Mouse (Mus musculus): ENCODE results near the gene Olfr26. TPM values are rescaled to one million over a fixed set of nuclear protein-coding genes. Genes with fewer than 3 reads are reported as not detected.
"Not testable (repeated sequence)": the region's sequence is repeated elsewhere in the genome, so short reads cannot be mapped to it uniquely, and the experiment has no call there.

Gene Olfr26
- polyA plus RNA-seq (2015; fragmentation: Nextera tagmentation; extraction: Ambion mirVana) = not detected in 2 replicates

DNA sequence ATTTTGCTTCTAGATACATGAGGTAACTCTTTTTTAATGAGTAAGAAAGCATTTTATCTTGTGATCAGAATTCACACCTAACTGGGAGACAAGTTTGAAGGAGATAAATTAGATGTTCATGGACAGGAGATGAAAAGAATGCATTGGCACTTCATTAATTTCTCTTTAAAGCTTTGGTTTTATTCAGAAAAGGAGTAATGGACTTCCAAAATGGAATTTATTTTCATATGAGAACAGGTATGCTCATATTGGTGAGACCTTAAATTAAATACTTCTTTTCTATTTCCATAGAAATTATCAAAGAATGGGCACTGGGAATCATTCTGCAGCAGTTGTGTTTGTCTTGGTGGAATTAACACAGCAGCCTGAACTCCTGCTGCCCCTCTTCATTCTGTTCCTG lies at the start of gene Olfr26:
Olfr26 (plus strand) TSS at position 301 of the 400 bp plus-strand sequence.
- Histone ChIP-seq H3K4me1 (replicated peaks) (no peaks in the 10 kb centered on the region), H3K4me3 (no peak within 1 kb of the TSS), H3K27me3 (no peaks in the 10 kb centered on the region), H3K27ac (replicated peaks) (no peak within 1 kb of the TSS), H3K4me2 (no peak within 1 kb of the TSS), H3K9ac (no peak within 1 kb of the TSS), H3K9me3 (no peaks in the 10 kb centered on the region), H3K36me3 (no peaks in the 10 kb centered on the region)
- ATAC-seq (ENCODE audit: low read depth) = no peak

- ATAC-seq (ENCODE audit: low read depth) = no peak
- Histone ChIP-seq H3K9me3 (no peaks in the 10 kb centered on the region), H3K27ac (replicated peaks) (no peak overlapping the region), H3K4me2 (no peak overlapping the region), H3K36me3 (no peaks in the 10 kb centered on the region), H3K4me1 (replicated peaks) (no peaks in the 10 kb centered on the region), H3K9ac (no peak overlapping the region), H3K27me3 (no peaks in the 10 kb centered on the region), H3K4me3 (no peak overlapping the region)
Observed at GRCm38 (mm10) chr9:38805696-38806095, 49.2 kb upstream of the Olfr26 start.

DNA sequence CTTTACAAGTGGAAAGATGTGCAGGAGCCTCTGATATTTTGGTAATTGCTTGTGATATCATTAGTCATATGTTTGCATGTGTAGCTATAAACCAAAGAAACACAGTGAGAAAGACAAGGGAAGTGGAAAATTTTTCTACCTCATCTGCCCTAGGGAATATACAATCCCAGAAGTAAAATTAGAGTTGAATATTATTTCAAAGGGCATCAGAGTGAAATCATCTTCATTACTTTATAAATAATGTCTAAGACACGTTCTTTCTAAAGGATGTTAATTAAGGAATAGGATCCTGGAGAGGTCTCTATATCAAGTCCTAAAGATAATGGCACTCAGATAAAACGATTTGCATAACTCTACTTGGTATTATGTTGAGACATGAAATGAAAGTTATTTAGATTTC lies 40.5 kb upstream of the Olfr26 start, which contains the start of gene Olfr922:
Olfr922 (plus strand) TSS at position 301 of the 400 bp plus-strand sequence.
- Histone ChIP-seq H3K27ac (replicated peaks) (no peak within 1 kb of the TSS), H3K9me3 (no peaks in the 10 kb centered on the region), H3K36me3 (no peaks in the 10 kb centered on the region), H3K4me2 (no peak within 1 kb of the TSS), H3K9ac (no peak within 1 kb of the TSS), H3K4me3 (no peak within 1 kb of the TSS), H3K4me1 (replicated peaks) (no peaks in the 10 kb centered on the region), H3K27me3 (no peaks in the 10 kb centered on the region)
- WGBS = 70% methylated on average over 2 of the region's 2 CpGs
- no peak for ATAC-seq (ENCODE audit: low read depth)

GRCm38 (mm10) chr9:38815458-38815986 lies 39.3 kb upstream of the Olfr26 start:
- Histone ChIP-seq H3K4me1 (replicated peaks) (no peaks in the 10 kb centered on the region), H3K27me3 (no peaks in the 10 kb centered on the region), H3K4me2 (no peak overlapping the region), H3K36me3 (no peaks in the 10 kb centered on the region), H3K9me3 (no peaks in the 10 kb centered on the region), H3K4me3 (no peak overlapping the region), H3K27ac (replicated peaks) (no peak overlapping the region), H3K9ac (no peak overlapping the region)
- ATAC-seq (ENCODE audit: low read depth) = no peak
- 86% methylated on average over 1 of the region's 1 CpGs for WGBS

DNA sequence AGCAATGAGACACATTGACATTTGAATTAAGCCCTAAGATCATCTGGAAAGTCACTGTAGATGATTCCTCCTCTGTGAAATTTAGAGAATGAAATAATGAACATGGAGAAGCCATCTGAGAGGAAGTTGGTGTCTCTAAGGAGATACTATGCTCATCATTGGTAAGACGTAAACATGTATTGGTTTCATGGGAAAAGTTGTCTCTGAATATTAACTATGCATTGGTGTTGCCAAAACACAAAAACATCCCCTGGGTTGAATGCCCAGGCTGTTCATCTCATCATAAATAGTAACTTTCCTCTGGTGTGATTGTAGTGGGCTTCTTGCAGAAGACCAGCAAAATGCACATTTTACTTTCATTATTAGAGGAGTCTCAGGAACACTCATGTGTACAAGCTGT lies 28.6 kb upstream of the Olfr26 start, which contains the start of gene Olfr923:
Olfr923 (plus strand) TSS at position 301 of the 400 bp plus-strand sequence.
- no peaks in the 10 kb centered on the region for H3K9me3 ChIP-seq
- H3K4me3 ChIP-seq = no peak within 1 kb of the TSS
- H3K27ac ChIP-seq (replicated peaks) = no peak within 1 kb of the TSS
- ATAC-seq (ENCODE audit: low read depth) = no peak
- no peaks in the 10 kb centered on the region for H3K4me1 ChIP-seq (replicated peaks)
- WGBS = 90% methylated on average over 1 of the region's 1 CpGs
- H3K27me3 ChIP-seq = no peaks in the 10 kb centered on the region
- no peak within 1 kb of the TSS for H3K9ac ChIP-seq
- H3K4me2 ChIP-seq = no peak within 1 kb of the TSS
- H3K36me3 ChIP-seq = no peaks in the 10 kb centered on the region

- no peak overlapping the region for H3K4me3 ChIP-seq
- no peak overlapping the region for H3K27ac ChIP-seq (replicated peaks)
- H3K27me3 ChIP-seq = no peaks in the 10 kb centered on the region
- H3K4me1 ChIP-seq (replicated peaks) = no peaks in the 10 kb centered on the region
- H3K4me2 ChIP-seq = no peak overlapping the region
- WGBS = 49% methylated on average over 2 of the region's 2 CpGs
- H3K9me3 ChIP-seq = no peaks in the 10 kb centered on the region
- no peak overlapping the region for H3K9ac ChIP-seq
- ATAC-seq (ENCODE audit: low read depth) = no peak
- no peaks in the 10 kb centered on the region for H3K36me3 ChIP-seq
Observed at GRCm38 (mm10) chr9:38833027-38833426, 21.8 kb upstream of the Olfr26 start.

- Histone ChIP-seq H3K4me2 (no peak within 1 kb of the TSS), H3K9me3 (no peaks in the 10 kb centered on the region), H3K27ac (replicated peaks) (no peak within 1 kb of the TSS), H3K36me3 (no peaks in the 10 kb centered on the region), H3K27me3 (no peaks in the 10 kb centered on the region), H3K4me3 (no peak within 1 kb of the TSS), H3K4me1 (replicated peaks) (no peaks in the 10 kb centered on the region), H3K9ac (no peak within 1 kb of the TSS)
- ATAC-seq (ENCODE audit: low read depth) = no peak
- 86% methylated on average over 1 of the region's 1 CpGs for WGBS
Observed at GRCm38 (mm10) chr9:38844149-38844548, 10.7 kb upstream of the Olfr26 start, which contains the start of gene Olfr924. Gene Olfr924, plus strand, starts transcription at chr9:38844449.

GRCm38 (mm10) chr9:38874880-38875279 lies 20.0 kb downstream of the Olfr26 start:
- WGBS = 40% methylated on average over 2 of the region's 2 CpGs
- H3K4me1 ChIP-seq (replicated peaks); ATAC-seq (ENCODE audit: low read depth); H3K9me3 ChIP-seq; H3K9ac ChIP-seq; H3K4me3 ChIP-seq; H3K27me3 ChIP-seq; H3K4me2 ChIP-seq; H3K36me3 ChIP-seq; H3K27ac ChIP-seq (replicated peaks): not testable (repeated sequence)

GRCm38 (mm10) chr9:38876826-38877225 lies 22.0 kb downstream of the Olfr26 start, which contains the start of gene Olfr926:
Gene Olfr926, plus strand, starts transcription at chr9:38877126.
- Histone ChIP-seq H3K27me3 (no peaks in the 10 kb centered on the region), H3K27ac (replicated peaks) (no peak within 1 kb of the TSS), H3K4me3 (no peak within 1 kb of the TSS), H3K4me2 (no peak within 1 kb of the TSS), H3K36me3 (no peaks in the 10 kb centered on the region), H3K9ac (no peak within 1 kb of the TSS), H3K9me3 (peaks cover 3% of the 10 kb centered on the region; the same call in 1 of the 2 replicates), H3K4me1 (replicated peaks) (no peaks in the 10 kb centered on the region)
- ATAC-seq (ENCODE audit: low read depth) = no peak
- WGBS = 86% methylated on average over 2 of the region's 2 CpGs

Other genes starting within 250 kb of the Olfr26 start
- not detected in 2 replicates for gene Olfr914, start 250.0 kb upstream of the Olfr26 start, polyA plus RNA-seq (2015; fragmentation: Nextera tagmentation; extraction: Ambion mirVana)
- not detected in 2 replicates for gene Olfr916, start 195.2 kb upstream of the Olfr26 start, polyA plus RNA-seq (2015; fragmentation: Nextera tagmentation; extraction: Ambion mirVana)
- not detected in 2 replicates for gene Olfr917, start 189.2 kb upstream of the Olfr26 start, polyA plus RNA-seq (2015; fragmentation: Nextera tagmentation; extraction: Ambion mirVana)
- not detected in 2 replicates for gene Olfr918, start 180.5 kb upstream of the Olfr26 start, polyA plus RNA-seq (2015; fragmentation: Nextera tagmentation; extraction: Ambion mirVana)
- gene Olfr919, start 151.4 kb upstream of the Olfr26 start, polyA plus RNA-seq (2015; fragmentation: Nextera tagmentation; extraction: Ambion mirVana) = not detected in 2 replicates
- gene Vwa5a, start 136.8 kb upstream of the Olfr26 start, polyA plus RNA-seq (2015; fragmentation: Nextera tagmentation; extraction: Ambion mirVana) = 9.8 and 10.0 TPM in 2 replicates
- gene Olfr920, start 102.8 kb upstream of the Olfr26 start, polyA plus RNA-seq (2015; fragmentation: Nextera tagmentation; extraction: Ambion mirVana) = not detected in 2 replicates
- not detected in 2 replicates for gene Olfr921, start 82.0 kb upstream of the Olfr26 start, polyA plus RNA-seq (2015; fragmentation: Nextera tagmentation; extraction: Ambion mirVana)
- gene Olfr922, start 40.4 kb upstream of the Olfr26 start, polyA plus RNA-seq (2015; fragmentation: Nextera tagmentation; extraction: Ambion mirVana) = not detected in 2 replicates
- not detected in 2 replicates for gene Olfr923, start 28.5 kb upstream of the Olfr26 start, polyA plus RNA-seq (2015; fragmentation: Nextera tagmentation; extraction: Ambion mirVana)
- not detected in 2 replicates for gene Olfr924, start 10.6 kb upstream of the Olfr26 start, polyA plus RNA-seq (2015; fragmentation: Nextera tagmentation; extraction: Ambion mirVana)
- gene Olfr926, start 22.1 kb downstream of the Olfr26 start, polyA plus RNA-seq (2015; fragmentation: Nextera tagmentation; extraction: Ambion mirVana) = not detected in 2 replicates
- gene Olfr930, start 74.7 kb downstream of the Olfr26 start, polyA plus RNA-seq (2015; fragmentation: Nextera tagmentation; extraction: Ambion mirVana) = not detected in 2 replicates
- not detected in 2 replicates for gene Olfr933, start 117.3 kb downstream of the Olfr26 start, polyA plus RNA-seq (2015; fragmentation: Nextera tagmentation; extraction: Ambion mirVana)
- not detected in 2 replicates for gene Olfr934, start 133.3 kb downstream of the Olfr26 start, polyA plus RNA-seq (2015; fragmentation: Nextera tagmentation; extraction: Ambion mirVana)
- not detected in 2 replicates for gene Olfr935, start 144.6 kb downstream of the Olfr26 start, polyA plus RNA-seq (2015; fragmentation: Nextera tagmentation; extraction: Ambion mirVana)
- not detected in 2 replicates for gene Olfr146, start 168.3 kb downstream of the Olfr26 start, polyA plus RNA-seq (2015; fragmentation: Nextera tagmentation; extraction: Ambion mirVana)
- not detected in 2 replicates for gene Olfr937, start 209.9 kb downstream of the Olfr26 start, polyA plus RNA-seq (2015; fragmentation: Nextera tagmentation; extraction: Ambion mirVana)
- not detected in 2 replicates for gene Olfr938, start 223.8 kb downstream of the Olfr26 start, polyA plus RNA-seq (2015; fragmentation: Nextera tagmentation; extraction: Ambion mirVana)